Mouse (Mus musculus): Measurements from ENCODE around the gene Tmigd1.

DNA sequence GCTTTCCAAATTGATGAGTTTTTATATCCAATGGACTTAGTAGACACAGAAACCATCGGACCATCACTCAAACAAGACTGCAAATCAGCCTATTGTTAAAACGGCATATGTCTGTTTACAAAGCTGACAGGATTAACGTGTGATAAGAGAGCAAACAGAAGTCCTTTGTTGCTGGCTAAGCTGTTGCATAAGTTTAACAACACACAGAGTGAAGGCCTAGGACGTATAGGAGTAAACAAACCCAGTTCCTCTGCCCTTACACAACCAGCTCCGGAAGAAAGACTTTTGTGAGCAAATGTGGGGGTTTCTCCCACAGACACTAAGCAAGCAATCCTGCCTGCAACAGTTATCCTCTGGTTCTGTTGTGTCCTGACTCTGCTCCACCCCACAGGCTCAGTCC, 17.5 kb upstream of the Tmigd1 start:
- TF ChIP-seq CTCF (IDR thresholded peaks at IDR 0.05; ENCODE audit: extremely low read depth, insufficient read depth, insufficient read length, insufficient replicate concordance) (no peak), POLR2A (IDR thresholded peaks at IDR 0.05; ENCODE audit: low read depth, low read length) (no peak)
